Mouse (Mus musculus) testis, adult 2 months (tissue): ENCODE measurements at regions not wholly inside any gene's neighbourhood (a gene's known extent, or its start where the extent isn't known, plus 50 kb on each side); places are given as distances from the start of the nearest gene placed in this dataset.

Experiments
- CTCF ChIP-seq: fragments of 200-500 bp; IDR thresholded peaks from 2 replicates; pipeline ENCODE4 v1.5.1; 2012; ENCODE audit warnings: low read depth, mild to moderate bottlenecking, inconsistent platforms, low read length, moderate library complexity; ENCODE audit not compliant: control insufficient read depth, insufficient read depth, insufficient replicate concordance
- POLR2A ChIP-seq: fragments of 200-500 bp; IDR thresholded peaks from 2 replicates; pipeline ENCODE4 v1.6.1; 2012; ENCODE audit warnings: low read depth, mild to moderate bottlenecking, inconsistent platforms, low read length, moderate library complexity; ENCODE audit not compliant: control insufficient read depth

- TF ChIP-seq CTCF (no peak), POLR2A (no peak)
These were observed 475.4 kb downstream of the Lmo4 start for GRCm38 (mm10) chr3:143729473-143730076.
